11 mouse cellular contexts compared by ENCODE assay signal in genomic region chr10:85544991-85545390, GRCm38 (mm10).
"Had no signal": no experiment of that assay in that cellular context is flagged by ENCODE, and none has a peak within 500 bp of the region (broad histone marks: within the 10 kb centered on the region; RNA-seq: fewer than 3 reads in every experiment).

No protein-coding gene starts in this region.

- DNase-seq: lung, adult 18-20 months; lung, embryonic 14.5 days; lung, postnatal 10 days; right cerebral cortex, postnatal 14 days; thymus, adult 18-20 months; thymus, postnatal 14 days; thymus, postnatal 36 days had no signal

- H3K9me3 ChIP-seq: midbrain, embryonic 13.5 days; midbrain, embryonic 15.5 days; neural tube, embryonic 12.5 days had no signal

- H3K27me3 ChIP-seq: megakaryocyte, embryonic 14.5 days; midbrain, embryonic 13.5 days; midbrain, embryonic 15.5 days; neural tube, embryonic 12.5 days had no signal

- H3K36me3 ChIP-seq: midbrain, embryonic 13.5 days; midbrain, embryonic 15.5 days; neural tube, embryonic 12.5 days had no signal

- H3K4me3 ChIP-seq: megakaryocyte, embryonic 14.5 days; midbrain, embryonic 13.5 days; midbrain, embryonic 15.5 days; neural tube, embryonic 12.5 days had no signal

- H3K4me1 ChIP-seq: megakaryocyte, embryonic 14.5 days had no signal

- ATAC-seq: midbrain, embryonic 13.5 days; midbrain, embryonic 15.5 days had no signal
